Mouse (Mus musculus): ENCODE measurements at regions not wholly inside any gene's neighbourhood (a gene's known extent, or its start where the extent isn't known, plus 50 kb on each side); places are given as distances from the start of the nearest gene placed in this dataset.
A peak's percentile ranks its signal among the peaks of the same experiment; 100 is the strongest.

DNA sequence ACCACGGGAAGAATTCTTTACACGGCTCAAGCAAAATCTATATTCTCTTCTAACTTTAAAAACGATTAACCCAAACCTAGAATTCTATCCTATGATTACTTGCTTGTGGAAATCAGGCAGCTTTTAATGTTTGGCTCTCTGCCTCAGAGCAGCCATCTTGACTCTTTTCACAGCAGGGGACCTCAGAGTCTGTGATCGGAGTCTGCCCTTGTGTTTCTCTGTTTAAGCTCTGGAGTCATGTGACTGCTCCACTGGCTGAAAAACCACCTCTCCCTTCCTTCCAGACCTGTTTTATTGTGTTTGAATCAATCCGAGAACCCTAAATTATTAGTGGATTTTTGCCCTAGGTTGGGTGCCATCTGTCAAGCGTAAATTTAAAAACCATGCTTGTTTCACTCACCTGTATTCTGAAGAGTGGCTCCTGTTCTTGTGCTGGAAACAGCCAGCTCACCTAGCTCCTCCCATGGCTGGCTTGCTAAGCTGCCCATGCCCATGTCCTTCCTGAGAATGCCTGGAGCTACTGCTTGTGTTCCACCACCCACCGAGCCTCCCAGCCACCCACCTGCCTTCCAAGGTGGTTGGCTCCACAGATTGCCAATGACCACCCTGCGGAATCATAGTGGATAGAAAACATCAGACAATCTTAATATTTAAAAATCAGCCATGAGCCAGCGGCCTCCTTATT, 62.6 kb downstream of the Perp start:
- no peak for DNase-seq (ENCODE audit: low read depth)

DNA sequence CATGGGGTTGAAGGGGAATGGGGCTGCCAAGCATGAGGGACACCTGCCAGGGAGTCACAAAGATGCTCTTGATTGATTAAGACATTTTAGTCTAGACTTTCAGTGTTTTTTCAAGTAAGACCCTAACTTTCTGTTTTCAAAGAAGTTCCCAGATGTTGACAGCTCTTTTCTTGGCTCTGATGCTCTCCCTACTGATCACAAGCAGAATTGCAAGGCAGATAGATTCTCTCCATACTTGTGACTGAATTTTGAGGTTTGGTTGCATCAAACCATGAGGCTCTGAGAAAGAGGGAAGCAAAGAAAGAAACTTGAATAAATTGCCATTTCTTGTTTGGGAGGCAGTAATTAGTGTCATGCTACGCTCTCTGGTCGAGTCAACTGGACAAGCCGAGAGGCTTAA, 64.5 kb downstream of the Perp start:
- no peak for DNase-seq (ENCODE audit: low read depth)

DNA sequence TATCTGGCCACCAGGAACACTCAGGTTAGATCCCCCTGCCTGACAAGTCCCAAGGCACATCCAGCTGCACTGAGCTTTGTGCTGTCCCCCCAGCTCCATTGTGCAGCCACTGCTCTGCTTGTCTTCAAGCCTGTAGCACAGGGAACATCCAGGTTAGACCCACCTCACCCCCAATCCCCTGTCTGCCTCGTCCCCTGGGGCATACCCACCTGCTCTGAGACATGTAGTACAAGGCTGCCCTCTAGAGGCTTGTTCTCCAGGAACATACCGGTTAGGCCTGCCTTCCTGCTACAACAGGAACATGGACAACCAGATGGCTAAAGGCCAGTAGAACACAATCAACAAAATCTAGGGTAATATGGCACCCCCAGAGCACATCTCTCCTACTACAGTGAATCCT, 66.1 kb downstream of the Perp start:
- DNase-seq (ENCODE audit: low read depth) = peak; percentile 22

DNA sequence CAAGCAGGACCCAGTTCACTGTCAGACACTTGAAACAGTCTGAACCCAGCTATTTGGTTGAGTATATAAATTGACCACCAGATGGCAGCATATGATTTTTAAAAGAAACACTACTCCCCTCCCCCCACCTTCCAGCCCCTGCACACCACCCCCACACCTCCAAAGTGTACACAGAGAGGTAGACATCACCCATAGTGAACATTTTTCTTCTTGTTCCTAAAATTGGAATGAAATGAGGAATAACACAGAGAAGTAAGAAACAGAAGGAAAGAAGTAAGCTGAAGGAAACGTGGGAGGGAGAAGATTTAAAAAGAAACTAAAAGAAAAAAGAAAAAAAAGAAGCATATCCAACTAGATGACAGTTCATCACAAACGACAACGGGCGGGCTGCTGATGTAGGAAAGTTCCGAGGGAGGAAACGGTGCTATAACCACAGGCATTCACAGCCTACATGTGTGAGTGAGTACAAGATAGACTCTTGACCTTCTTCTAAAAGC, 72.3 kb downstream of the Perp start:
- peak; percentile 75 for DNase-seq (ENCODE audit: low read depth)

DNA sequence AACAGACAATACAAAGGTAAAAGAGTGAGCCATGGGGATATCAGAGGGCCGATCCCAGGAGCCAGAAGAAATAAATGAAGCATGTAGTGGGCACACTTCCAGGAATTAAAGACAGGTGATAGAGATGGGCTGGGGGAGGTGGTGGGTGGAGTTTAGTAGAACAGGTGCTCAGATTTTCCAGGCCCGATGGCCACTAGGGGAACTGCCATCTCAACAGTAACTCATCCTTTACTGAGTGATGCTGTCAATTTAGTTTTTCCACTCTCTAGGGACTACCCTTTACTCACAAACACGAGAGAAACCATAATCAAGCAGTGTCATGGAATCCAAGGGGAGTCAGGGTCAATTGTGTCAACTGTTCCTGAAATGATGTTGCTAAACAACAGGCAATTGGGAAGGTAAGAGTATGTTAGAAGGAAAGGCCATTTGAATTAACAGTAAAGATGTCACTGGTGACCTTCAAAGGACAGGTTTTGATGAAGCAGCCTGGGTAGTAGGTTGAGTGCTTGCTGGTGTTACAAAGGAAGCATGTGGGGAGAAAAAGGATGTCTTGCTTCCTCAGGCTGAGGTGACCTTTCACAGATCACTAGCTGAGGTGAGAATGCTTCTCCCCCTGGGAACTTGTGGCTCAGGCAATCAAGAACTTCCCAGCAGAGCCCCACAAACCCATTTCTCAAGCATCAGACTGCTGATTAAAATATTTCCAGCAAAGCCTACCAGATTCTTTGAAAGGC, 78.4 kb downstream of the Perp start:
- no peak for DNase-seq (ENCODE audit: low read depth)

DNA sequence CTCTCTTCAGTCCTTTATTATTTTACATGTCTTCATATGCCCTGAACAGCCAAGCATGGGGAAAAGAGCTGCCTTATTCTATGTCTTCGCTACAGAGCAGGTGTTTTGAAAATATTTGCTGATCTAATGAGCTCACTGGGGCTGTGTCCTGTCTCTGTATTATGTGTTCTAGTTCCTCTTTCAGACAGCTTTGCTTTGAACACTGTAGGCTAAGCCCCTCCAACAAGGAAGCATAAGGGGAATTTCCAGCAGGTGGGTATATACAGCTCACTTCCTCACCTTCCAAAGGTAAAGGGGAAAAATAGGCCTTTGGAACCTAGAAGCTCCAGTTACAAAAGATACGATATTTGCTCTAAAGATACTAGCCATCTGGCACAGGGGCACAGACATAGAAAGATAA, 83.0 kb downstream of the Perp start:
- DNase-seq (ENCODE audit: low read depth) = no peak

DNA sequence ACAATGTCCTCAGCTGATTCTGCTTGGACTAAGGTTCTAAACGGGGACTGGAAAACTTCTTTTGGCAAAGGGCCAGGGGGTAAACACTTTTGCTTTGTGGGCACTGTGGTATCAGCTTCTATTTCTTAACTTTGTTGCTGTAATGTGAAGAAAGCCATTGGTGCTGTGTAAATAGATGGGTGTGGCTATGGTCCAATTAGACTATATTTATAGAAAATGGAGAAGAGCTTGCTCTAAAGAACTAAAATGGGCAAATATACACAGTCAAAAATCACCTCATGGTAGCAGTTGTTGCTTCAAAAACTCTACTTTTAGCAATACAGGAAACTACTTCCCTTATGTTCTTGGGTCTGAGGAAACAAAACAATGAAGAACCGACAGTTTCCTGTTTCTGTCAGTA, 84.1 kb downstream of the Tnfaip3 start:
- DNase-seq (ENCODE audit: low read depth) = no peak

DNA sequence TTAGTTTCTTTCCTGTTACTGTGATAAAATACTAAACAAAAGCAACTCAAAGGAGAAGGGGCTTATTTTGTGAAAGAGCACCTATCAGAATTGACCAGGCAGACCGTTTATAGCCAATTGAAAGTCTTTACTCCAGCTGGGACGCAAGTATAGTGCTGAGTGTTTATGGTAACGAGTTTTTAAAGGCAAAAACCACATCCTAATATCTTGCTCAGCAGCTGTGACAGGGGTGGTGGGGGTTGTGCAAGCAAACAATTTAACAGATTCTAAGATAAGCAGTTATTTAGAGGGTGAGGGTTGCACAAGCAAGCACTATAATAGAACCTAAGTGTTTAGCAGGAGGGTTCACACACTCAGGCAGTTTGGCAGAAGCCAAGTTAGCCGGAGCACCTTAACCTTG, 74.0 kb downstream of the Tnfaip3 start:
- DNase-seq (ENCODE audit: low read depth) = no peak

DNA sequence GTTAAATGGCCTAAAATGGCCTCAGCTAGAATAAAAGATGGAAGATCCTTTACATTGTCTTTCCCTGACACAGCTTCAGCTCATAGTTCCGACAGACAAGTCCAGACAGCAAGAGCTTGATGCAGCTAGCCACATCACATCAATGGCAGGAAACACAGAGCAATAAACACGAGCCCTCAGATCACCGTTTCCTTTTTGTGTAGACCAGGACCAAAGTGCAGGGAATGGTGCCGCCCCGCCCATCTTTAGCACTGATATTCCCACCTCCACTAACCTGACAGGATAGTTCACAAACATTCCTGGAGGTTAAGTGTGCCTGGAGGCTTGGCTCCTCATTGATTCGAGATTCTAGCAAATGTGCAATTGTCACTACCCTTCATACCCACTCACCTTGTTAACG, 73.5 kb downstream of the Tnfaip3 start:
- no peak for DNase-seq (ENCODE audit: low read depth)

DNA sequence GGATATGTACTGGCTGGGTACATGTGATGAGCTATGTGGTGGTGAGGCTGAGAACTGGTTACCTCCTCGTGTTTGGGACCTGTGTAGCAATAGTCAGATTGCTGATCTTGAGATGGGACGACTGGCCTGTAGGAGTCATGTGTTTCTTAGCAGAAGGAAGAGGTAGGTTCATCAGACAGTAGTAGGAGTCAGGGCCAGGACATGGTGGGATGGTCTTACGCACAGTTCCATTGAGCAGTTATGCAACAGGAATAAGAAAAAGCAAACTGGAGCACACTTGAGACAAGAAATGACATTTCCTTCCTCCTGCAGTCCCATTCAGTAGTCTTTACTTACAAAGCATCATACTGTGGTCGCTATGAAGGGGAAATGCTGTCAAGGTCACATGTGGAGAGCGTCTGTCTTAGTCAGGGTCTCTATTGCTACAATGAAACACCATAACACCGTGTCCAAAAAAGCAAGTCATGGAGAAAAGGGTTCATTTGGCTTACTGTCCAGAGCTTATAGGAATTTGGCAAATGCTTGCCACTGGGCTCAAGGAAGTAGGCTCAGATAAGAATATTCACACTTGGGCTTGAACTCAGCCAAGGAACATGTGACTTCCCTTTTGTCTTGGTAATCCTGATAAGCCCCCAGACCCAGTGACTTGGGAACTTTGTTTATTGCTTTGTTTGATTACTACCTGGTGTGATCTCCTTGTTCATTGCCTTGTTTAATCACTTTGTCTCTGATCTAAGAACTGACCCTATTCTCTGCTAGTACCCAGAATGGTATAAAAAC, 72.0 kb downstream of the Tnfaip3 start:
- DNase-seq (ENCODE audit: low read depth) = no peak

DNA sequence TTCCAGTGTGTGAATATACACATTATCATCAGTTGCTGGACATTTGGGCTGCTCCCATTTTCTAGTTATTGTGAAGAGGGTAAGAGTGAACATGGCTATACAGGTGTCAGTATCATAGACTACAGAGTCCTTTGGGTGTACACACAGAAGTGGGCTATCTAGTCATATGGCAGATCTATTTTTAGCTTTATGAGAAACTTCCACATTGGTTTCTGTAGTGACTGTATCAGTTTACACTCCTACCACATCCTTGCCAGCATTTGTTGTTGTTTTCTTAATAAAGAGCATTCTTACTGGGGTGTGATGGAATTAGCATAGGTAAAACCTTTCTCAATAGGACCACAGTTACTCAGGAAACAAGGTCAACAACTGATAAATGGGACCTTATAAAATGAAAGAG, 68.7 kb downstream of the Tnfaip3 start:
- DNase-seq (ENCODE audit: low read depth) = no peak
